Comparison of ENCODE assay signal across 15 mouse cellular contexts in genomic region chr11:4571491-4571901, GRCm38 (mm10). TPM values are rescaled to one million over a fixed set of nuclear protein-coding genes. Genes with fewer than 3 reads are reported as not detected.
DNase-seq lines count a peak whose midpoint lies in the region; ATAC-seq lines count a peak whose summit lies in the region.
"Had no signal": no experiment of that assay in that cellular context is flagged by ENCODE, and none has a peak within 500 bp of the region (broad histone marks: within the 10 kb centered on the region; RNA-seq: fewer than 3 reads in every experiment).

No protein-coding gene starts in this region.

- H3K4me2 ChIP-seq in midbrain, embryonic 14.5 days (ENCODE audit: low read length): no peak overlapping the region
- H3K4me2 ChIP-seq: heart, embryonic 13.5 days; midbrain, embryonic 13.5 days had no signal

- H3K9ac ChIP-seq in midbrain, embryonic 14.5 days (replicated peaks; ENCODE audit: low read length): no peak overlapping the region
- H3K9ac ChIP-seq: heart, embryonic 13.5 days; midbrain, embryonic 13.5 days had no signal

- WGBS in midbrain, embryonic 14.5 days: 83% methylated on average over 4 of the region's 4 CpGs

- no peaks in the 10 kb centered on the region for H3K4me1 ChIP-seq in midbrain, embryonic 14.5 days (ENCODE audit: control insufficient read depth, insufficient read depth, low read length)
- H3K4me1 ChIP-seq: midbrain, embryonic 13.5 days had no signal

- no peaks in the 10 kb centered on the region for H3K27me3 ChIP-seq in midbrain, embryonic 14.5 days (ENCODE audit: control insufficient read depth, insufficient read depth, low read length)
- H3K27me3 ChIP-seq: heart, embryonic 13.5 days; midbrain, embryonic 13.5 days had no signal

- no peaks in the 10 kb centered on the region for H3K36me3 ChIP-seq in midbrain, embryonic 14.5 days (ENCODE audit: control insufficient read depth, insufficient read depth, low read length)
- H3K36me3 ChIP-seq: midbrain, embryonic 13.5 days had no signal

- no peak overlapping the region for H3K4me3 ChIP-seq in midbrain, embryonic 14.5 days (replicated peaks; ENCODE audit: low read depth, low read length)
- H3K4me3 ChIP-seq: heart, embryonic 13.5 days; midbrain, embryonic 13.5 days had no signal

- no peak for ATAC-seq in midbrain, embryonic 14.5 days (ENCODE audit: low FRiP score, low TSS enrichment)
- ATAC-seq: hindbrain, postnatal 0 days; midbrain, embryonic 13.5 days had no signal

- no peaks in the 10 kb centered on the region for H3K9me3 ChIP-seq in midbrain, embryonic 14.5 days (ENCODE audit: control insufficient read depth, low read length)
- H3K9me3 ChIP-seq: G1E; heart, embryonic 13.5 days; midbrain, embryonic 13.5 days had no signal

- intact Hi-C loops in heart, postnatal 25 days (cut with DNase I): no loop called here

- peak; percentile 14 to 19 for DNase-seq in cerebellum, postnatal 25 days
- DNase-seq in cerebellum, postnatal 10 days: no peak
- peak; percentile 63 for DNase-seq in heart, adult 8-10 months (ENCODE audit: low spot score)
- no peak for DNase-seq in heart, postnatal 25 days (ENCODE audit: low spot score)
- peak; percentile 27 for DNase-seq in right cerebral cortex, adult 18-20 months
- DNase-seq in right cerebral cortex, postnatal 14 days: no peak
- peak; percentile 74 for DNase-seq in skeletal muscle tissue, adult 2 months (ENCODE audit: low read depth, low spot score)
- DNase-seq in midbrain, embryonic 14.5 days: no peak
- DNase-seq: lung, postnatal 14 days had no signal

- no peak overlapping the region for H3K27ac ChIP-seq in midbrain, embryonic 14.5 days (replicated peaks; ENCODE audit: low read depth, low read length)
- H3K27ac ChIP-seq: heart, embryonic 13.5 days; hindbrain, postnatal 0 days; kidney, postnatal 0 days; midbrain, embryonic 13.5 days had no signal

RNA-seq across cellular contexts. Expression of gene Mtmr3, which starts 23.2 kb away (rescaled TPM):
- total RNA-seq in heart, adult 8-10 months (2022): 10 to 100 TPM; 46.6 to 51.9 (median 49.2) TPM
- 10 to 100 TPM; 49.6 to 50.6 TPM for total RNA-seq in heart, postnatal 25 days (2021)
- polyA plus RNA-seq in midbrain, embryonic 14.5 days (2014; fragmentation: Nextera tagmentation; extraction: Ambion mirVana): 34.7 and 44.1 TPM in 2 replicates

RNA-seq across cellular contexts. Expression of gene Gm11032, which starts 48.4 kb away (rescaled TPM):
- not detected for total RNA-seq in heart, adult 8-10 months (2022)
- not detected for total RNA-seq in heart, postnatal 25 days (2021)
- polyA plus RNA-seq in midbrain, embryonic 14.5 days (2014; fragmentation: Nextera tagmentation; extraction: Ambion mirVana): not detected in 2 replicates
- total RNA-seq: G1E; hindbrain, postnatal 0 days; neutrophil, adult 5-6 weeks had no signal
- polyA plus RNA-seq: G1E; heart, embryonic 13.5 days; hindbrain, postnatal 0 days; kidney, postnatal 0 days; midbrain, embryonic 13.5 days had no signal

Comparison
In these comparisons a context has a peak if more than half of its experiments do, and no peak if none do; other contexts are left out.
1. DNase-seq: peak in cerebellum, postnatal 25 days (2 of 2), heart, adult 8-10 months (single experiment), right cerebral cortex, adult 18-20 months (single experiment) and skeletal muscle tissue, adult 2 months (single experiment); none in cerebellum, postnatal 10 days (0 of 2), heart, postnatal 25 days (single experiment), right cerebral cortex, postnatal 14 days (single experiment) and midbrain, embryonic 14.5 days (single experiment).